Mouse (Mus musculus) intestine, postnatal 0 days (tissue): ENCODE data around the gene Vps72. TPM values are rescaled to one million over a fixed set of nuclear protein-coding genes. Genes with fewer than 3 reads are reported as not detected.

Experiments
- ATAC-seq: fragments of 200-750 bp; cut with Nextera tagmentation; 2 replicates; pipeline ENCODE4 v1.8.0; 2017; ENCODE audit warnings: mild to moderate bottlenecking, moderate TSS enrichment, moderate library complexity
- H3K27ac ChIP-seq: fragments of 300-500 bp; sonication (generic); 2 replicates; pipeline ENCODE4 v1.5.1; 2014; ENCODE audit warnings: mild to moderate bottlenecking, low read depth, low read length, moderate library complexity
- H3K27me3 ChIP-seq: fragments of 300-500 bp; sonication (generic); replicated peaks from 2 replicates; pipeline ENCODE4 v1.6.1; 2014; ENCODE audit warnings: low read length, mixed read lengths; ENCODE audit not compliant: control insufficient read depth, insufficient read depth
- H3K36me3 ChIP-seq: fragments of 300-500 bp; sonication (generic); 2 replicates; pipeline ENCODE4 v1.6.1; 2014; ENCODE audit warnings: mild to moderate bottlenecking, moderate library complexity; ENCODE audit not compliant: control insufficient read depth, insufficient read depth
- H3K4me1 ChIP-seq: fragments of 300-500 bp; sonication (generic); replicated peaks from 2 replicates; pipeline ENCODE4 v1.6.1; 2014; ENCODE audit warnings: antibody characterized with exemption, low read length, mixed read lengths; ENCODE audit not compliant: control insufficient read depth, insufficient read depth
- H3K4me2 ChIP-seq: fragments of 300-500 bp; sonication (generic); replicated peaks from 2 replicates; pipeline ENCODE4 v1.6.1; 2014; ENCODE audit warnings: low read depth, mild to moderate bottlenecking, moderate library complexity
- H3K4me3 ChIP-seq: fragments of 300-500 bp; sonication (generic); 2 replicates; pipeline ENCODE4 v1.5.1; 2014; ENCODE audit warnings: low read depth, low read length
- H3K9ac ChIP-seq: fragments of 300-500 bp; sonication (generic); 2 replicates; pipeline ENCODE4 v1.6.1; 2014; ENCODE audit warnings: mild to moderate bottlenecking, low read depth, low read length
- H3K9me3 ChIP-seq: fragments of 300-500 bp; sonication (generic); 2 replicates; pipeline ENCODE4 v1.6.1; 2016; ENCODE audit warnings: mixed run types; ENCODE audit not compliant: control insufficient read depth
- CTCF ChIP-seq: sonication (generic); IDR thresholded peaks from 2 replicates; pipeline ENCODE4 v1.5.1; 2016; ENCODE audit warnings: low read depth, mild to moderate bottlenecking, control low read depth, antibody characterized with exemption, moderate library complexity
- WGBS: fragments of 180-500 bp; shearing (Covaris S2); extraction: QIAGEN DNeasy Blood & Tissue Kit; methylation state at CpG from one replicate; pipeline ENCODE4 v1.1.7; 2014; 5-methylcytosine and 5-hydroxymethylcytosine counted together
- microRNA-seq: library from miRNA; unstranded; fragments of <30 nt; microRNA quantifications from one replicate; pipeline ENCODE4, GENCODE M21; 2016
- polyA plus RNA-seq: library from polyadenylated mRNA; unstranded; fragments of >200 nt; fragmentation: Nextera tagmentation; extraction: Ambion mirVana; gene quantifications from 2 replicates; pipeline ENCODE4 v1.2.1, GENCODE M21; 2015

Vps72 gene
- polyA plus RNA-seq, 1 experiment from 2014 or later: 58.5 TPM

DNA sequence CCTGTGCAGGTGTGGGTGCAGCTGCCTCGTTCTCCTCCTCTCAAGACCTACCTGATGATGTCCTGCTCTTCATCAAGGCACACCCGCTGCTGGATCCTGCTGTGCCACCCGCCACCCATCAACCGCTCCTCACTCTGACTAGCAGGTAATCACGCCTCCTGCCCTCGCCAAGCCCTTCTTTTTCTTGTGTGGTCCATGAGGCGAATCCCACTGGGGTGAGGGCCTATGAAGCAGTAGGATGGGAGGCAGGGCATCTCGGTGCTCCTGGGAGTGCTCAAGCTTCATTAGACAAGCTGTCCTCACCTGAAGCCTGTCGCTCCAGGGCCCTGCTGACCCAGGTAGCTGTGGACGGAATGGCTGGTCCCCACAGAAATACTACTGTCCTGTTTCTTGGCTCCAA, 59.2 kb downstream of the Vps72 start:
- no peak overlapping the region for H3K9ac ChIP-seq
- H3K4me3 ChIP-seq: no peak overlapping the region
- no peak overlapping the region for H3K4me2 ChIP-seq
- WGBS: 88% methylated on average over 10 of the region's 10 CpGs
- no peak for ATAC-seq
- no peaks in the 10 kb centered on the region for H3K9me3 ChIP-seq
- H3K36me3 ChIP-seq: peaks cover 25% of the 10 kb centered on the region; the same call in 1 of the 2 replicates
- peaks cover 23% of the 10 kb centered on the region for H3K27me3 ChIP-seq
- H3K27ac ChIP-seq: no peak overlapping the region
- TF ChIP-seq CTCF: no peak
- H3K4me1 ChIP-seq: no peaks in the 10 kb centered on the region

DNA sequence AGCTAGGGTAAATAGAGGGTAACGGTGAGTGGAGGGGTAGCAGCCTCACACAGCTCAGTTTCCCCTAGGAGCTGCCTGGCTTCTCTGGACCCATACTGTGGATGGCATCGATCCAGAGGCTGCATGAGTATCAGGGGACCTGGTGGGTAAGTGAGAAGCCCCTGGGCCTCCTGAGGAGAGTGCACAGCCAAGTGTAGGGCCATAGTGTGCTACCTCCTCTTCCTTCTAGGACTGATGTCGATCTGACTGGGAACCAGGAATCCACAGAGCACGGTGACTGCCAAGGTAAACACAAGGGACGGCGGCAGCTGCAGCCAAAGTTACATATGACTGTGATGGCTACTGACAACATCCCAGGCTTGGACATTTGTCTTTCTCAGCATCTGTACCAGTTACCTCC, 60.3 kb downstream of the Vps72 start:
- no peak for ATAC-seq
- Histone ChIP-seq H3K27ac (no peak overlapping the region), H3K9me3 (no peaks in the 10 kb centered on the region), H3K9ac (no peak overlapping the region), H3K4me1 (no peaks in the 10 kb centered on the region), H3K36me3 (peaks cover 25% of the 10 kb centered on the region; the same call in 1 of the 2 replicates), H3K27me3 (peaks cover 23% of the 10 kb centered on the region), H3K4me2 (no peak overlapping the region), H3K4me3 (no peak overlapping the region)
- WGBS: 63% methylated on average over 6 of the region's 6 CpGs
- TF ChIP-seq CTCF: no peak

Small RNA genes lying within 50 kb of the gene (microRNA-seq; reads per million reads assigned to microRNA genes)
- not detected for gene Mir8099-1

Other genes starting within 250 kb of the Vps72 start
- gene Psmb4, start 224.1 kb upstream of the Vps72 start, polyA plus RNA-seq: 308 and 311 TPM in 2 replicates
- 61.7 and 71.6 TPM in 2 replicates for gene Selenbp1, start 178.0 kb upstream of the Vps72 start, polyA plus RNA-seq
- gene Rfx5, start 156.9 kb upstream of the Vps72 start, polyA plus RNA-seq: 2.6 and 3.9 TPM in 2 replicates
- 10.5 and 11.6 TPM in 2 replicates for gene Pi4kb, start 136.3 kb upstream of the Vps72 start, polyA plus RNA-seq
- gene Zfp687, start 95.6 kb upstream of the Vps72 start, polyA plus RNA-seq: 8.7 and 9.7 TPM in 2 replicates
- 164 and 166 TPM in 2 replicates for gene Psmd4, start 68.4 kb upstream of the Vps72 start, polyA plus RNA-seq
- gene Pip5k1a, start 4.1 kb upstream of the Vps72 start, polyA plus RNA-seq: 13.1 and 14.7 TPM in 2 replicates
- gene Tmod4, start 13.5 kb downstream of the Vps72 start, polyA plus RNA-seq: 0.44 and 0.73 TPM in 2 replicates
- gene Scnm1, start 23.0 kb downstream of the Vps72 start, polyA plus RNA-seq: 49.3 and 54.8 TPM in 2 replicates
- gene Lysmd1, start 23.1 kb downstream of the Vps72 start, polyA plus RNA-seq: 7.1 and 7.5 TPM in 2 replicates
- gene Tnfaip8l2, start 31.3 kb downstream of the Vps72 start, polyA plus RNA-seq: 3.6 and 4.7 TPM in 2 replicates
- gene Sema6c, start 49.4 kb downstream of the Vps72 start, polyA plus RNA-seq: 1.0 and 1.3 TPM in 2 replicates
- gene Gabpb2, start 106.9 kb downstream of the Vps72 start, polyA plus RNA-seq: 3.1 and 4.6 TPM in 2 replicates
- 59.4 and 64.9 TPM in 2 replicates for gene Cdc42se1, start 117.7 kb downstream of the Vps72 start, polyA plus RNA-seq
- gene Mllt11, start 121.1 kb downstream of the Vps72 start, polyA plus RNA-seq: 10.1 and 10.6 TPM in 2 replicates
- gene Gm128, start 130.6 kb downstream of the Vps72 start, polyA plus RNA-seq: 0.14 and 0.16 TPM in 2 replicates
- gene Bnipl, start 140.2 kb downstream of the Vps72 start, polyA plus RNA-seq: not detected in 2 replicates
- 36.4 and 38.0 TPM in 2 replicates for gene Mindy1, start 170.3 kb downstream of the Vps72 start, polyA plus RNA-seq
- 9.2 and 10.1 TPM in 2 replicates for gene Prune1, start 171.1 kb downstream of the Vps72 start, polyA plus RNA-seq
- gene Anxa9, start 196.2 kb downstream of the Vps72 start, polyA plus RNA-seq: 2.0 and 2.3 TPM in 2 replicates
- gene Cers2, start 203.8 kb downstream of the Vps72 start, polyA plus RNA-seq: 109 and 120 TPM in 2 replicates
- 7.5 and 7.7 TPM in 2 replicates for gene Setdb1, start 246.2 kb downstream of the Vps72 start, polyA plus RNA-seq